Mouse (Mus musculus): Measurements from ENCODE around the gene Isl1.

The Isl1 gene

DNA sequence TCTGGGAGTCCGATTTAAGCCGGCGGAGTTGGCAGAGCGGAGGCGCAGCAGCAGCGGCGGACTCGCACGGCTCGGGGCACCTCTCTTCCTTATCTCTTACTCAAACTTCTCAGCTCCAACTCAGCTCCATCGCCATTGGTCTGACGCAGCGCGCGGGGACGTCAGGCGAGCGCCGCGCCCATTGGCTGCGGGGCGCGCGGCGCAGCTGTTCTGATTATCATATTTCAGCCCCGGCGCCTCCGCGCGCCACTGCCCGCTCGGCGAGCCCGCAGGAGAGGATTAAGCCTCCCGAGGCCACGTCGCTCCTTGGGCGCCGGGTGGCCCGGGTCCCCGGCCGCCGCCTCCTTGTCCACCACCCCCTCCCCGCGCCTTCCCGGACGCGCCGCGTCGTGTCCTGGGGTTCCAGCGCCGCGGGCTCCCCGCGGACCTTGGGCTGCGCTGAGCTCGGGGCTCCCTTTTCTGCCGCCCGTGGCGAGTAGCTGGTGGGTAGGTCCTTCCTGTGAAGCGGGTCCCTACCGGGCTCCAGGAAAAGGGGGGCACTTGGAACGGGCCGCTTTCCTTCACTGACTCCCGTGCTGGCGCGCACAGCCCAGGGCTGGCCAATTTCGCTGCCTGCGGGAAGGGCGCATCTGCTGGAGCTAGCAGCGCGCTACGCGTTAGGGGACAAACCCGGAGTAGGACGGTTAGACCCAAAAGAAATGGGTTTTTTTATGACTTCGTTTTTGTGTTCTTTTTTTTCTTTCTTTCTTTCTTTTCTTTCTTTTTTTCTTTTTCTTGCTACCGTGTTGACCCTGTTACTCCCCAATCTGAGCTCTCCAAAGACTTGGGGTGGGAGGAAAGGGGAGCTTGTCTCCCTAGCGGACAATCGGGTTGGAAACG lies at the start of gene Isl1:
Isl1 (minus strand) TSS at position 106 of the 879 bp plus-strand sequence.
- DNase-seq (ENCODE audit: low read depth, low spot score) = no peak

DNA sequence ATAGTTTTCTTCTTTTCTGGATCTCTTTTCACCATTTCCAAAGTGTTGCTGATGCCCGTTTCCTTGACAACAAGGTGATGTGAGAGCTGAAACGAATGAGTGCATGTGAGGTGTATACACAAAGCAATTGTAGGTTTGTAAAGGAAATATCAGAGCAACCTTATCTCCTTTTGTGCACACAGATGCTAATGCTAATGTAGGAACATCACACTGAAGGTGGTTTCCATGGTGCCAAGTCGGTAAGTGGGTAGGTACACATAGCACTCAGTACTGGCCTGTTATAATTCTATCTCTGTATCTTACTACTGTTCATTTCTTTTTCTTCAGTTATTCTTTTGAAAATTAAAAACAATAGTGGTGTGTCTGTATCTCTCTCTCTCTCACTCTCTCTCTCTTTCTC lies 26.3 kb upstream of the Isl1 start:
- no peak for DNase-seq (ENCODE audit: low read depth, low spot score)

DNA sequence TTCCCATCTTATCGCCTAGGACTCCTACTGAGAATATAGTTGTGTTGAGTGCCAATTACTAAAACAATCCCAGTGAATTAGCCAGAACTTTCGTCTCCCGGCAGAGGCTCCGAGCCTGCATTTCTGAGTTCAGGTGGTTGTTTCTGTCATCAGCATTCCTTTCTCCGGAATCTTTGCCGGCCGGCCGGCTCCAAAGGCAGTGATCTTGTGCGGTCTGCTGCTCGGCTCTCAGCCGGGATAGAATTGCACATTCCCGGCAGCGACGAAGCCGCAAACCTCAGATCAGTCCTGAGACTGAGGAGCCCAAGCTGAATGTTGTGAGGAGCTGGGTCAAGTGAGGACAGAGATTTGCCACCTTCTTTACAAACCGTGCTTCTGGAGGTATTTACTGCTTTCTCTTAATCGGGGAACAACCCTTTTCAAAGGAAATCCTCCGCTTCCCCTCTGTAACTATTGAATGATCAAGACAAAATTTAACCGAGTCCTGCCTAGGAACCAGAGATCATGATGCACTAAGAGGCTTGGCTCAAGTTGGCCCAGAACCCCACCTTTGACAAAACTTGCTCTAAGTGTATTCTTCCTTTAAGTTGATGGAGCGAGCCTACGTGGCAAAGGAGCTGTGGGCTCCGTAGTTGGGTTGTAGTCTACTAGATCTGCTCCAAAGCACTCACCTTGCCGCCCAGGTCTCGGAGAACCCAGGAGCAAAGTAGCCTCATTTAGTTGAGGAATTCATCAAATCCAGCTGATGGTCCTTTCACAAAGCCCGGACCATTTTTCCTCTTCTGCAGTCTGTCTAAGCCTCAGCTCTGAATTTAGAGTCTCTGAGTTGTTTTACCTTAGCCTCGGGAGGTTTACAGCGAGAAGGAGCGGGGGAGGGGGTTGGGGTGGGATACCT lies 4.4 kb upstream of the Isl1 start:
- DNase-seq (ENCODE audit: low read depth, low spot score) = no peak

DNA sequence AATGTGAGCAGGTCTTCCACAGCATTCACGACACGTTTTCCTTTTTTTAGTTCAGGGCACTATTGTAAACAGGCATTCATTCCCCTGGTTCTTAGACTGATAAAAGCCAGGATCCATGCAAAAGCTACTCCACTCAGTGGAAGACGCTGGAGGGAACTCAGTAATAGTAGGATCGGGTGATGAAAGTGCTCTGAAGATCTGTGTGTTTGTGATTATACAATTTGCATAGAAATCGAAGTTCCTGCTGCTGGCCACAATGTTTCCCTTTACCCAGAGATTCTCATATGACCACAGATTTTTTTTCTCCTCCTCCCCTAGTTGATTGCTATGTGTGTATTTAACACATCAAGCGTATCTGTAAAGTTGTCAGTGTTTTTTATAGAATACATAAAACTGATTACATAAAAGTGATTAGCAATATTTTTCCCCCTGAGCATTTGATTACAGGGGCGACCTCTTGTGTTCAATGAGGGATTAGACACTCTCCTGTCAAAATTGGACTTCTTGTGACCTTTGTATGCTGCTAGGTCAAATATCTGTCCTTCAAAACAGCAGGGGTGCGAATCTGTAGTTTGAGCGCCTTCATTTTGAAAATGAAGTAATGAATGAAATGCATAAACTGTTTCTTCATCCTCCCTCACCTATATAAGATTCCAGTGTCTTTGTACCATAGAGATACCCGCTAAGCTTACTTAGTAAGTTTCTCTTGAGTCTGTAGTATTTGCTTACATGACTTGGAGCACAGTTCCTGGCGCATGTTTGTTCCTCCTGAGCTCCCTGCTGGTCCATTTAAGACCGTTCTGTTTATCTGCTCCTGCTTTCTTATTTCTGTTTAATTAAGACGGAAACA lies 2.6 kb upstream of the Isl1 start:
- no peak for DNase-seq (ENCODE audit: low read depth, low spot score)

DNA sequence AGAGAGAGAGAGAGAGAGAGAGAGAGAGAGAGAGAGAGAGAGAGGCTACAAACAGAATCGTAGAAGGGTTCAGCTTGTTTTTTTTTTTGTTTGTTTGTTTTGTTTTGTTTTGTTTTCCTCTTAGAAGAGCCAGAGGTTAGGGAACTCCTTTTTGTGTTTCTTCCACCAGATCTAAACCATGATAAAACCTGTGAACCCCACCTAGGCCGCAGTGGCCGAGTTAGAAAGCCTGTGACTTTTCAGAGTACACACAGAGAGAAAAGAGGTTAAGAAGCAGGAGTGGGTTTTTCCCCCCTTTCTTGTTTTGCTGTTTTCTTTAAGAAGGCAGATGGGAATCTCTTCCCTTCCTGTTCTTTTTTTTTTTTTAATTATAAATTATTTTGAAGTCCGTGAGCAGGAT lies 1.5 kb upstream of the Isl1 start:
- DNase-seq (ENCODE audit: low read depth, low spot score) = no peak

DNA sequence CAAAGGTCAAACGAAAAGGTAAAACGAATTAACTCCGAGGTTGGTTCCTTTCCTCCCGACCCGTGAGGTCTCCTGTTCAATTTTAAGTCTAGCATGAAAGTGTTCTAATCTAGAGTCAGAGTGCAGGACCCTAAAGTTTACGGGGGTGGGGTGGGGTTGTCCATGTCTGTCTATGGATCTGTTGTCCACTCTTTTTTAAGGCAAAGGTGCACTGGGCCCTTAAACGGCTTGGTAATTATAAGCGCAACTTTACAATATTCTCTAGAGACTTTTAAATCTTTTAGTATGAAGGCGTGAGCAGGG lies 925 bp upstream of the Isl1 start:
- no peak for DNase-seq (ENCODE audit: low read depth, low spot score)

DNA sequence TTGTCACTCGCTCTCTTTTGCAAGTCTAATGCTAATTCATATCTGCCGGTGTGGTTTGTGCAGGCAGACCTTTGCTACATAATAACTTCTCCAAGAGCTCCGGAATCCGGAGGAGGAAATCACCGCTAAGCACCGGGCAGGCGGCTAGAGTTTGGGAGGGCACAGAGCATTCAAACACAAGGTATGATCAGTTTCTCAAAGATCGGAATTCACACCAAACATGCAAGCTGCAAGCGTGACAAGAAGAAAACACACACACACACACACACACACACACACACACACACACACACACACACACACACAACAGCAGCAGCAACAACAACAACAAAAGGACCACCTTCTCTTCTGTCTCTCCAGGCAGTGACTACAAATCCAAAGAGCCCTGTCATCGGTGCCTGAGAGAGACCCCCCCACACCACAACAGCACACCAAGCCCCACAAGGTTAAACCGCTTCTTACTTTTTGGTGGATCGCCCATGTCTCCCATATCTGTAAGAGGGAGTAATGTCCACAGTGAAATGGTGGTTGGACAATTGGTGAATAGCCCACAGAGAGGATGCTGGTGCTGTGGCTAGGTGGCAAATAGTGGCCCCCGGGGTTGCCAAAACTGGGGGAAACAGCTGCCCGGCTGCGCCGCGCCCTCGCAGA lies 431 bp downstream of the Isl1 start:
- DNase-seq (ENCODE audit: low read depth, low spot score) = no peak

DNA sequence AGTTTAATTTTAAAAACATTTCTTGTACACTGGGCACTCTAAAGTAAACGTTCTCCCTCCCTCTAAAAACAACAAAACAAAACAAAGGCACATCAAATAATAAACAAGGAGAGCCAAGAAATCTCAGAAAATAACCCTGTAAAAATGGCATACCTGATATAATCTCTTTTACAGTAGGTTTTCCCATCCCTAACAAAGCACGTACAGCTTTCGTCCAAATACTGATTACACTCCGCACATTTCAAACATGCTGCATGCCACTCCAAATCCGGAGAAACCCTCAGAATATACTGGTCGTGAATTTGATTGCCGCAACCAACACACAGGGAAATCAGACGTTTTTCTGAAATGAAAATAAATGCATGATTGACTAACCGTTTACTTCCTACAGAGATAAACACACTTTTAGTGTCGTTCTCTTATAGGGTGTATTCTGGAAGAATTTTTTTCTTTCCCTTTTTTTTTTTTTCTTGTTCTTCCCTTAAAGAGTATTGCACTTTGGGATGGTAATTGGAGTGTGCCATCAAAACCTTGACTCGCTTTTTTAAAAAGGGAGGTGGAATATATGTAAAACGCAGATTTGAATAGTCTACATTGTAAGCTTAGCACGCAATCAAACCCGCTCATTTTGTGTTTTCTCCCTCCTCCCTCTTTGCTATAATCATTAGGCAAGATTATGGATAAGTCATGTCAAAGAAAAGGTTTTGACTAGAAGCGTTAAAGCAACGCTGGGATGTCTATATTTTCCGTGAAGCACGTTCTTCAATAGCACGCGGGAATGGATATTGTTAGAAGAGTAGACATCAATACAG lies 1.2 kb downstream of the Isl1 start:
- DNase-seq (ENCODE audit: low read depth, low spot score) = no peak

DNA sequence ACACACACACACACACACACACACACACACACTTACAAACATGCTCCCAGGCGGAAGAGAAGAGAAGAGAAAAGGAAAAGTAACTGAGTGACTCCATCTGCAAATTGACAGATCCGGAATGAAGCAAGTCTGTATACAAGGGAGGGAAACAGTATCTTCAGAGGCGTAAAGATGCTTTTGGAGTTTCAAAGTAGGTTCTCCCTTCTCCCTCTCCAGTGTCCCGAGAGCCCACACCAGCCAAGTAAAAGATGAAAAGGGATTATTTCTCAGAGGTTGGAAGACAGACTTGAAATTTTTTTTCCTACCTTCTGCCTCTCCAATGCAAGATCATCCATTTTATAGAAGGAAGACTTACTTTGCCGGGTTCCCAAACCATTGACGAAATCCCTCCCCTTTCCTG lies 2.9 kb downstream of the Isl1 start:
- DNase-seq (ENCODE audit: low read depth, low spot score) = no peak

DNA sequence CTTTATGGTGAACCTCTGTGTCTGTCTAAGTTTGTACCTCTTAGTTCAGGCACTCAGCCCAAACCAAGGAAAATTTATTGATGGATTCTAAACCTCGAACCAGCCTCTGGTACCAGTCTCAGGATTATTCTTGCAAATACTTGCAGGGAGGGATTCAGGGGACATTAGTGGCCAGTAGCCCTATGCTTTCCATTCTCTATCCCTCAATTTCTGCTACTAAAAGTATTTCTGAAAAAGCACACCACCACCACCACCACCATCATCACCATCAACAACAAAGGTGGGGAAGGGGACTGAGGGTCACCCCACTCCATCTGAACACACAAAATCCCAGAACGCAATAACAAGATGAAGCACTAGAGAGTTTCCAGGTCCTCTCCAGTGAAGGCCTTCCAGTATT lies 3.8 kb downstream of the Isl1 start:
- no peak for DNase-seq (ENCODE audit: low read depth, low spot score)

DNA sequence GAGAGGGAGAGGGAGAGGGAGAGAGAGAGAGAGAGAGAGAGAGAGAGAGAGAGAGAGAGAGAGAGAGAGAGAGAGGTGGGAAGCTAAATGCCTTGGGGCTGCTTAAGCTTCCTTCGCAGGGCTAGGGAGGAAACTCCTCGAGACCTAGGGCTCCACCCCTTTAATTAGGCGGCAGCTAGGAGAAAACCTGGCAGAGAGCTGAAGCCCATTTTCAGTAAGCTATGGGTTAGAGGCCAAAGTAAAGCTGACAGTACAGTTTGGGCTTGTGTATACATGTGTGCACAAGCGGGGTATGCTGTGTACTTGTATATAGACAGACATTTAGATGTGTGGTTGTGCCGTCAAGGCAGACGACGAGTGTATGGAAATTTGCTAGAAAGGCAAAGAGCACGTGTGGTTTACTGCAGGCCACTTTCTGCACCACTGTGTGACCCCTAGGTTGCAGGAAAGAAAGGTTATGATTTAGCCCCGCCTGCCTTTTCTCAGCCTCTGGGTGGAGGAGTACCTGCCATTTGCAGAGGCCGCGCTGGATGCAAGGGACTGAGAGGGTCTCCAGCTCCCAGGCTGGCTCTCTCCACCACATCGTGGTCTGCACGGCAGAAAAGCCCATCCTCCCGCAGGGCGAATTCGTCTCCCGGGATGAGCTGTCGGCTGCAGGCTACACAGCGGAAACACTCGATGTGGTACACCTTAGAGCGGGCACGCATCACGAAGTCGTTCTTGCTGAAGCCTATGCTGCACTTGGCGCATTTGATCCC lies 4.6 kb downstream of the Isl1 start:
- no peak for DNase-seq (ENCODE audit: low read depth, low spot score)

DNA sequence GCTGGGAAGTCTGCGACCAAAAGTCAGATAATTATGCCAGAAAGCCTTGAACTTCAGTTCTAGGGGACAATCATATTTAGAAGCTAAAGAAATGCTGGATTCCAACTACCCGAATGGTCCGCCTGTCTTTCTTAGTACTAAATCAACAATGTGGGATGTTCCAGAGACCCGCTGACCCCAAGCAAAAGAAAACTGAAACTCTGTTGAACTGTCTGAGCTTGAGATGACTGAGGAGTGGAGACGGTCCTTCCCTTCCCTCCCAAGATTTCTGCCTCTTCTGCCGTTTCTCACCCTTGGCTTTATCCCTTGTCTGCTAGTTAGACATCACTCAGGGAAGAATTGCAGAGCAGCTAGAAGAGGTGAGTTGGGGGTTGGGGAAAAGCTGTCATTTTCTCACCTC lies 5.7 kb downstream of the Isl1 start:
- no peak for DNase-seq (ENCODE audit: low read depth, low spot score)

DNA sequence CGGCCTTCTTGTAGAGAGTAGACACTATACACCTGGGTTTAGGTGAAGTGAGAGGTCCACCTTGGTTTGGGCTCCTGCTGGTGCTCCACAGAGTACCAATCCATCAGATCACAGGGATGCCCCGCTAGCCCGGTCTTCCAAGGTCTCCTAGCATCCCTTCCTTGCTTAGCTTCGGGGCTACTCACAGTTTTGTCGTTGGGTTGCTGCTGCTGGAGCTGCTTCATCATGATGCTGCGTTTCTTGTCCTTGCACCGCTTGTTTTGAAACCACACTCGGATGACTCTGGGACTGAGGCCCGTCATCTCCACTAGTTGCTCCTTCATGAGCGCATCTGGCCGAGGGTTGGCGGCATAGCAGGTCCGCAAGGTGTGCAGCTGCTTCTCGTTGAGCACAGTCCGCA lies 6.6 kb downstream of the Isl1 start:
- DNase-seq (ENCODE audit: low read depth, low spot score) = no peak

DNA sequence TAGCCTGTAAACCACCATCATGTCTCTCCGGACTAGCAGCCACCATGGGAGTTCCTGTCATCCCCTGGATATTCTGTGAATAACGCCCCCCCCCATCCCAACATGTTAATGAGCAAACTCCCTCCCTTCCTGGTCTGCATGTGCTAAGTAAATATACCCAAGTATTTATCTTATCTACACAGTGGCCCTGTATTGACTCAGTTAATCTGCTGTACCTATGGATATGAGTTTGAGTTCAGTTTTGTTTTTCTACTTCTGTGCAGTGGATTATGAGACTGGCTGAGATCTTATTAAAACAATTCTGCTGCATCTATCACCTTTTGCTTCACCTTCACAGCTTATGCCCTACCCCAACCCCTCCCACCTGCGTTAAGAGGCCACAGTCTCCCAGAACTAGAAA lies 7.8 kb downstream of the Isl1 start:
- no peak for DNase-seq (ENCODE audit: low read depth, low spot score)

DNA sequence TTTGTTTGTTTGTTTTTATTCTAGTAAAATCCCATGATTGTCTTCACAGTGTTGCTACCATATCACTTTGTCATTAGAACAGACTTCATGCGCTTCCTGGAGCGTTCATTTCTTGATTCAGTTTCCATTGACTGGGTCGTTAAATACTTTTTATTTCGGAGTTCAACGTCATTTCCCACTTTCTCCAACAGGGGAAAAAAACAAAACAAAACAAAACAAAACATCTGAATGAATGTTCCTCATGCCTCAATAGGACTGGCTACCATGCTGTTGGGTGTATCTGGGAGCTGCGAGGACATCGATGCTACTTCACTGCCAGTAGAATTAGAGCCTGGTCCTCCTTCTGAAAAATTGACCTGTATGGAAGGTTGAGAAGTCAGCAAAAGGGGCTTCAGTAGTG lies 10.2 kb downstream of the Isl1 start:
- DNase-seq (ENCODE audit: low read depth, low spot score) = no peak

DNA sequence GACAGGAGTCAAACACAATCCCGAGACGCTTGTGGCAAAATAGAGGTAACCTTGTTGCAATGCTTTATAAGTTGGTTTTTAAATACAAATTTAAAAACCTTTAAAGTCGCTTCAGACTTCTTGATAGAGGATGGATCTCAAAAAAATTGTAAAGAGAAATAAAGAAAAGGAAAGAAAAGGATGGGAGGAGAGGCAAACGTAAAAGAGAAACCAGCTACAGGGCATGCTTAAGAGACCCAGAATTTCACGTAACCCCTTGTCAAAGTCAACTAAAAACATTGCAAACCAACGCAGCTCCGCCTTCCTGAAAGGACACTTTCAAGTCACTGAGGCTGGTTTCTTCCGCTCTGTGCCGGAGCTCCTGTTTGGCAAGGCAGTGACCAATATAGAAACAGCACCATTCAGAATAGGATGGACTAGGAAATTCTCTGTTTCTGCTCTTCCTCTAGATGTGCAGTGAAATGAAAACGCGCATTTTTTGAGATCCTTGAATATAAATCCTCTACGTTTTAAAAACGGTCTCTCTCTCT lies 10.8 kb downstream of the Isl1 start:
- DNase-seq (ENCODE audit: low read depth, low spot score) = no peak

DNA sequence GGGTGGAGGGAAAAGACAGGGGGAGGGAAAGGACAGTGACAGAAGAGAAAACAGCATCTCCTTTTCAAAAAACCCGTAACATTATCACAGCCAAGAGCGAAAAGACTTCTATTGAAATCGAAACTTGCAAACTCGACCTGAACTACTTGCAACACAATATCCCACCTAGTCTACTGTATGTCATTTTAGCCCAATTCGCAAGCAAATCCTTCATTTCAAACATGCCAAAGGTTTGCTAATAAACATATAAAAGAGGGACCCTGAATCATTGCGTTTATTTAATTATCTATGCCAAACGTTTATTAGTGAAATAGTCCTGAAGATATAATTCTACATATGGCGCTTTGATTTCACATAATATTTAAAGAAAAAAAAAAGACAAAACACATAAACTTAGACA lies 11.5 kb downstream of the Isl1 start:
- no peak for DNase-seq (ENCODE audit: low read depth, low spot score)

DNA sequence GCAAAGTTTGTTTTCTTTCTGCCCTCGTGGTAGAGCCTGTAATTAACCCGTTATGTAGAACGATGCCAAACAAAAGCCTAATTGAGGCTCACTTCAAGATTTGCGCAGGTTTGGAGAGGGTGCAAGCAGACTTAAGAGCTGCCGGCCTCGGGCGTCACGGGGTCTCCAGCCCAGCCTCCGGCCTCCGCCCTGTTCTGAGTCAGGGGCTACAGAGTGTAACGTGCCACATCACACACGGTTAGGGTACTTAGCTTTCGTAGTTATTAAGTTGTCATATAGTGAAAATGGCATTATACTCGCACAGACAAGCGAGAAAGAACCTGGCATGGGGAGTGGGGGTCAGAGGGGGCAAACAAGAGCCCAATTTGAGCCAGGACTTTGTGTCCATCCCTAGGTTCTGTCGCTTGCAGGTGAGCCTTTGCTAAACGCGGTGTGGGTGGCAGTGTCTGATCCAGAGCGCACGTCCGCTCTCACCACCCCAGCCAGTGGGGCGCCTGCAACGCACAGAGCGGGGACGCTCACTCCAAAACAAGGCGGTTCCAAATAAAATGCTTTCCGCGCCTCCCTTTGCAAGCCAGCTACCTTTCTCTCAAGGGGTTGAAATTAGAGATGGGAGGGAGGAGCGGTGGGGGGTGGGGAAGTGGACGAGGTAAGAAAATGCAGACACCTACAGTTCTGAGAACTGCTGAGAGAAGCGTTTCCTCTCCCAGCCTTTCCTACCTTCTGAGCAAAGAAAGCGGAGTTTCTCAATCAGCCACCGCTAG lies 12.3 kb downstream of the Isl1 start:
- DNase-seq (ENCODE audit: low read depth, low spot score) = no peak

DNA sequence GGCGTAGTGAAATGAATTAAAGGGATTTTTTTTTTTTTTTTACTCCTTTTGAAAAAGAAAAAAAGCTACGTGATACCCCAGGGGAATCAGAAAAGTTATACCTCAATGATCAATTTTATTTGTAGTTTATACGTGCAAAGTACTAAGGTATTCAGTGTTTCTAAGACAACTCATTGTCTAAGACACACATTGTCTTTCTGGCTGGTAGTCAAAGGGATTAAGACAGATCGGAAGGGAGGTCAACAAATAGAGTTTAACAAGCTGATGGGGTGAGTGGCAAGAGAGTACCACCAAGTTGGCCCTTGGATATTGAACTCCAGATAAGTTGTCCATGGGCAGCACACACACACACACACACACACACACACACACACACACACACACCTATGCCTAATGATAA lies 14.1 kb downstream of the Isl1 start:
- DNase-seq (ENCODE audit: low read depth, low spot score) = no peak
